Mouse (Mus musculus) yolk sac, embryonic 10.5 days (tissue): ENCODE data around the gene 3110082I17Rik.
"Not testable (repeated sequence)": the region's sequence is repeated elsewhere in the genome, so short reads cannot be mapped to it uniquely, and the experiment has no call there.

Experiments
- DNase-seq: peaks from one replicate; pipeline ENCODE4 v3.0.0-alpha.2; 2017; ENCODE audit warnings: low spot score

3110082I17Rik gene

GRCm38 (mm10) chr5:139352317-139352716 lies 108.0 kb downstream of the 3110082I17Rik start, which contains the start of gene Cyp2w1:
Cyp2w1 (plus strand) TSS chr5:139352617.
- DNase-seq, result no peak

- no peak for DNase-seq
Measured at GRCm38 (mm10) chr5:139351628-139352027, 108.7 kb downstream of the 3110082I17Rik start.

GRCm38 (mm10) chr5:139351134-139351533 lies 109.2 kb downstream of the 3110082I17Rik start, which contains the start of gene Cox19:
Cox19 (minus strand) TSS chr5:139351418.
- no peak for DNase-seq

GRCm38 (mm10) chr5:139349713-139350112 lies 110.6 kb downstream of the 3110082I17Rik start:
- DNase-seq, result no peak

GRCm38 (mm10) chr5:139347225-139347624 lies 113.1 kb downstream of the 3110082I17Rik start:
- peak; percentile 60 for DNase-seq

- DNase-seq, result no peak
Measured at GRCm38 (mm10) chr5:139345364-139345714, 115.0 kb downstream of the 3110082I17Rik start.

GRCm38 (mm10) chr5:139344687-139345363 lies 115.5 kb downstream of the 3110082I17Rik start:
- peak; percentile 96 for DNase-seq

- peak; percentile 72 for DNase-seq
Measured at GRCm38 (mm10) chr5:139344021-139344686, 116.2 kb downstream of the 3110082I17Rik start.

GRCm38 (mm10) chr5:139338891-139339290 lies 121.4 kb downstream of the 3110082I17Rik start:
- no peak for DNase-seq

- DNase-seq, result peak; percentile 73
Measured at GRCm38 (mm10) chr5:139338403-139338802, 121.9 kb downstream of the 3110082I17Rik start.

GRCm38 (mm10) chr5:139337826-139338370 lies 122.4 kb downstream of the 3110082I17Rik start:
- DNase-seq, result no peak

- no peak for DNase-seq
Measured at GRCm38 (mm10) chr5:139335634-139336033, 124.7 kb downstream of the 3110082I17Rik start.

GRCm38 (mm10) chr5:139334394-139334793 lies 125.9 kb downstream of the 3110082I17Rik start:
- not testable (repeated sequence) for DNase-seq

GRCm38 (mm10) chr5:139333301-139334013 lies 126.9 kb downstream of the 3110082I17Rik start:
- DNase-seq, result no peak

- no peak for DNase-seq
Measured at GRCm38 (mm10) chr5:139332590-139333272, 127.6 kb downstream of the 3110082I17Rik start.

- DNase-seq, result peak; percentile 77
Measured at GRCm38 (mm10) chr5:139331742-139332141, 128.6 kb downstream of the 3110082I17Rik start.

- no peak for DNase-seq
Measured at GRCm38 (mm10) chr5:139330766-139331165, 129.6 kb downstream of the 3110082I17Rik start.

- DNase-seq, result no peak
Measured at GRCm38 (mm10) chr5:139327634-139328020, 132.7 kb downstream of the 3110082I17Rik start.

- no peak for DNase-seq
Measured at GRCm38 (mm10) chr5:139326986-139327633, 133.2 kb downstream of the 3110082I17Rik start.

GRCm38 (mm10) chr5:139326111-139326696 lies 134.1 kb downstream of the 3110082I17Rik start:
- no peak for DNase-seq
